Mouse (Mus musculus): ENCODE measurements around the gene Adora1. TPM values are rescaled to one million over a fixed set of nuclear protein-coding genes. Genes with fewer than 3 reads are reported as not detected.

Gene Adora1
- total and polyA plus RNA-seq, 3 experiments = not detected

DNA sequence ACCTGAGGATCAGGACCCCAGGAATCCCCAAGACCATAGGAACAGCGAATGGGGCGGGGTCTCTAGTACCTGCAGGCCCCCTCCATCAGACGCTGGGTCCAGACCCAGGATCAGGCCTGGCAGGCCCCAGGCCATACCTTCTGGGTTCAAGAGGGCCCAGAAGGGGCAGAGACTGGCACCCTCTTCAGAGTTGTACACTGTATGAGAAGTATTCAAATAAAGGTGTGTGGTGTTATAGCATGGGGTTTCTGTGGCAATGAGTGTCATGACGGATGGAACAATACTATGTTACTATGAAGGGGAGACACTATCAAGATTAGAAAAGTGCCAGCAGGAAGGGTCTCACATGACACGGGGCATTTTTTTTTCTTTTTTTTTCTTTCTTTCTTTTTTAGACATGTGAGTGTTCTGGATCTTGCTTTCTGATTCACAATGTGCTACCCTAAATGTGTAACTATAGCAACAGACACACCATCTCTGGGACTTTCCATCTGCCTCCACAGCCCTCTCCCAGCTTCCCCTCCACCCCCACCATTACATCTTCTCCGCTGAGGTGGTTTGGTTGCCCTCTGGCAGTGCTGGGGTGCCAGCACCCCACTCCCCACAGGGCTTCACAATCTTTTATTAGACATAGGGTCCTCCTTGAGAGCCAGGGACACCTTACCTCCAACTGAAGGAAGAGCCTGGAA, 34.1 kb downstream of the Adora1 start:
- no peak overlapping the region for H3K27ac ChIP-seq (ENCODE audit: control insufficient read depth, low read depth, low read length)
- no peaks in the 10 kb centered on the region for H3K27me3 ChIP-seq (ENCODE audit: control insufficient read depth in 1 of 2, insufficient read depth in 2 of 2, low read length in 2 of 2)
- H3K9ac ChIP-seq (ENCODE audit: control insufficient read depth, low read depth, low read length, poor library complexity, severe bottlenecking) = no peak overlapping the region
- H3K4me3 ChIP-seq (ENCODE audit: control insufficient read depth in 1 of 2, insufficient read depth in 1 of 2, low read depth in 2 of 2, low read length in 2 of 2) = no peak overlapping the region
- peaks cover 0 to 9% of the 10 kb centered on the region in 2 experiments; a peak in 2 of 4 replicates for H3K36me3 ChIP-seq (ENCODE audit: control insufficient read depth in 1 of 2, insufficient read depth in 2 of 2, low read length in 2 of 2)
- H3K79me2 ChIP-seq (ENCODE audit: control insufficient read depth, insufficient read depth, low read length, poor library complexity) = no peaks in the 10 kb centered on the region
- H3K9me3 ChIP-seq (replicated peaks; ENCODE audit: insufficient read depth, low read length) = no peaks in the 10 kb centered on the region
- no peak for TF ChIP-seq MYB (IDR thresholded peaks at IDR 0.05; ENCODE audit: low read depth, low read length)
- no peak for TF ChIP-seq GATA1 (IDR thresholded peaks at IDR 0.05; ENCODE audit: low read depth, low read length)
- TF ChIP-seq TBP (IDR thresholded peaks at IDR 0.05; ENCODE audit: low read depth, low read length) = no peak
- TF ChIP-seq RAD21 (IDR thresholded peaks at IDR 0.05; ENCODE audit: low read depth, low read length) = no peak
- no peak for TF ChIP-seq TAL1 (IDR thresholded peaks at IDR 0.05; ENCODE audit: low read length)
- TF ChIP-seq NRF1 (IDR thresholded peaks at IDR 0.05; ENCODE audit: insufficient read depth, low read depth, low read length, poor library complexity, severe bottlenecking) = no peak
- TF ChIP-seq KAT2A (conservative IDR thresholded peaks at IDR 0.05; ENCODE audit: low read depth, low read length) = no peak
- no peak for TF ChIP-seq CTCF (IDR thresholded peaks at IDR 0.05 in 2 of 3, conservative IDR thresholded peaks at IDR 0.05 in 1 of 3; ENCODE audit: control insufficient read depth in 1 of 3, insufficient read depth in 1 of 3, low read depth in 2 of 3, low read length in 3 of 3, poor library complexity in 1 of 3, severe bottlenecking in 1 of 3)
- TF ChIP-seq MAZ (IDR thresholded peaks at IDR 0.05; ENCODE audit: low read depth, low read length) = no peak
- no peak for TF ChIP-seq RCOR1 (IDR thresholded peaks at IDR 0.05; ENCODE audit: low read depth, low read length)
- TF ChIP-seq MXI1 (IDR thresholded peaks at IDR 0.05; ENCODE audit: low read depth, low read length) = no peak
- TF ChIP-seq MYC (IDR thresholded peaks at IDR 0.05; ENCODE audit: low read depth, low read length) = no peak
- no peak for TF ChIP-seq CHD1 (IDR thresholded peaks at IDR 0.05; ENCODE audit: low read depth, low read length)
- TF ChIP-seq POLR2A (IDR thresholded peaks at IDR 0.05; ENCODE audit: control insufficient read depth in 1 of 2, insufficient read depth in 1 of 2, low read depth in 1 of 2, low read length in 2 of 2, poor library complexity in 1 of 2) = no peak
- TF ChIP-seq CHD2 (IDR thresholded peaks at IDR 0.05; ENCODE audit: low read length) = no peak
- no peak for TF ChIP-seq BHLHE40 (IDR thresholded peaks at IDR 0.05; ENCODE audit: borderline replicate concordance, low read depth, low read length)
- no peak for TF ChIP-seq MAX (IDR thresholded peaks at IDR 0.05; ENCODE audit: low read length)
- no peak for TF ChIP-seq ETS1 (IDR thresholded peaks at IDR 0.05; ENCODE audit: low read depth, low read length)
- peaks cover 0 to 12% of the 10 kb centered on the region in 2 experiments; a peak in 2 of 4 replicates for H3K4me1 ChIP-seq (ENCODE audit: control insufficient read depth in 1 of 2, insufficient read depth in 2 of 2, low read length in 2 of 2)
- no peak for DNase-seq (ENCODE audit: low read depth, low spot score)

DNA sequence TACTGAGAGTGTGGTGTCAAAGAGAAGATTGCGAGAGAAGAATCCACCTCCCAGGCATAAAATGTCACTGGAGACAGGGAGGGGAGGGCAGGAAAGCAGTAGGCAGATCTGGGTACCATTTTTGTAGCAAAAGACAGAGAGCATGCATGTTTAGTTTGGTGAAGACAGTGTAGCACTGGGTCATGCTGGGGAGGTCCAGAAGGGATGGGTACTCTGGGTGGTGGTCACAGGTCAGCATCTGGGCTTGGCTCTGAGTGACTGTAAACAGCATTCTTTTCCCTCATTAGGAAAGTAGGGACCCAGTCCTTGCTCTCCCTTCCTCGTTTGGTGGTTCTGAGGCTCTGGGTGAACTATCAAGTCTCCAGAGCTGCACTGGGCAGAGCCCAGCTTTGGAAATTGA, 34.8 kb downstream of the Adora1 start:
- Histone ChIP-seq H3K4me3 (ENCODE audit: control insufficient read depth in 1 of 2, insufficient read depth in 1 of 2, low read depth in 2 of 2, low read length in 2 of 2) (no peak overlapping the region), H3K27ac (ENCODE audit: control insufficient read depth, low read depth, low read length) (no peak overlapping the region), H3K79me2 (ENCODE audit: control insufficient read depth, insufficient read depth, low read length, poor library complexity) (no peaks in the 10 kb centered on the region), H3K9ac (ENCODE audit: control insufficient read depth, low read depth, low read length, poor library complexity, severe bottlenecking) (no peak overlapping the region), H3K27me3 (ENCODE audit: control insufficient read depth in 1 of 2, insufficient read depth in 2 of 2, low read length in 2 of 2) (no peaks in the 10 kb centered on the region), H3K4me1 (ENCODE audit: control insufficient read depth in 1 of 2, insufficient read depth in 2 of 2, low read length in 2 of 2) (peaks cover 0 to 13% of the 10 kb centered on the region in 2 experiments; a peak in 2 of 4 replicates), H3K36me3 (ENCODE audit: control insufficient read depth in 1 of 2, insufficient read depth in 2 of 2, low read length in 2 of 2) (peaks cover 0 to 7% of the 10 kb centered on the region in 2 experiments; a peak in 2 of 4 replicates), H3K9me3 (replicated peaks; ENCODE audit: insufficient read depth, low read length) (no peaks in the 10 kb centered on the region)
- no peak for TF ChIP-seq KAT2A (conservative IDR thresholded peaks at IDR 0.05; ENCODE audit: low read depth, low read length)
- no peak for TF ChIP-seq RAD21 (IDR thresholded peaks at IDR 0.05; ENCODE audit: low read depth, low read length)
- TF ChIP-seq ZC3H11A (IDR thresholded peaks at IDR 0.05; ENCODE audit: low read depth, low read length) = no peak
- TF ChIP-seq POLR2AphosphoS2 (IDR thresholded peaks at IDR 0.05; ENCODE audit: low read length) = no peak
- no peak for TF ChIP-seq ZNF384 (IDR thresholded peaks at IDR 0.05; ENCODE audit: low read depth, low read length)
- no peak for TF ChIP-seq POLR2A (IDR thresholded peaks at IDR 0.05; ENCODE audit: control insufficient read depth in 1 of 2, insufficient read depth in 1 of 2, low read depth in 1 of 2, low read length in 2 of 2, poor library complexity in 1 of 2)
- TF ChIP-seq MYB (IDR thresholded peaks at IDR 0.05; ENCODE audit: low read depth, low read length) = no peak
- TF ChIP-seq MXI1 (IDR thresholded peaks at IDR 0.05; ENCODE audit: low read depth, low read length) = no peak
- TF ChIP-seq EP300 (IDR thresholded peaks at IDR 0.05; ENCODE audit: low read depth in 1 of 2, low read length in 2 of 2) = no peak
- no peak for TF ChIP-seq MAX (IDR thresholded peaks at IDR 0.05; ENCODE audit: low read length)
- no peak for TF ChIP-seq TBP (IDR thresholded peaks at IDR 0.05; ENCODE audit: low read depth, low read length)
- TF ChIP-seq SIN3A (IDR thresholded peaks at IDR 0.05; ENCODE audit: low read length) = no peak
- no peak for DNase-seq (ENCODE audit: low read depth, low spot score)
